Mouse (Mus musculus) small intestine, adult 2 months (tissue): ENCODE results near the gene Amot. TPM values are rescaled to one million over a fixed set of nuclear protein-coding genes. Genes with fewer than 3 reads are reported as not detected.

Experiments
- H3K27ac ChIP-seq: fragments of 200-500 bp; 2 replicates; pipeline ENCODE4 v1.5.1; 2012; ENCODE audit warnings: low read depth, low read length, control low read depth, inconsistent platforms; ENCODE audit not compliant: insufficient read depth
- H3K27me3 ChIP-seq: fragments of 200-500 bp; 2 replicates; pipeline ENCODE4 v1.6.1; 2012; ENCODE audit warnings: mild to moderate bottlenecking, moderate library complexity, low read length, inconsistent platforms; ENCODE audit not compliant: control insufficient read depth, insufficient read depth
- H3K36me3 ChIP-seq: fragments of 200-500 bp; 2 replicates; pipeline ENCODE4 v1.6.1; 2012; ENCODE audit warnings: mild to moderate bottlenecking, low read length, control low read depth, inconsistent platforms; ENCODE audit not compliant: control insufficient read depth, insufficient read depth
- H3K4me1 ChIP-seq: fragments of 200-500 bp; 2 replicates; pipeline ENCODE4 v1.6.1; 2012; ENCODE audit warnings: low read length, inconsistent platforms, mixed read lengths; ENCODE audit not compliant: control insufficient read depth, insufficient read depth, insufficient read length
- H3K4me3 ChIP-seq: fragments of 200-500 bp; 2 replicates; pipeline ENCODE4 v1.5.1; 2012; ENCODE audit warnings: low read depth, mild to moderate bottlenecking, control low read depth, inconsistent platforms, low read length, moderate library complexity
- CTCF ChIP-seq: fragments of 200-500 bp; IDR thresholded peaks from 2 replicates; pipeline ENCODE4 v1.5.1; 2012; ENCODE audit warnings: low read depth, mild to moderate bottlenecking, control low read depth, inconsistent platforms, low read length, moderate library complexity, mixed read lengths; ENCODE audit not compliant: insufficient replicate concordance, insufficient read length; ENCODE audit errors: extremely low read depth
- POLR2A ChIP-seq: fragments of 200-500 bp; IDR thresholded peaks from 2 replicates; pipeline ENCODE4 v1.6.1; 2012; ENCODE audit warnings: low read depth, mild to moderate bottlenecking, control low read depth, inconsistent platforms, low read length, moderate library complexity
- WGBS: fragments of 180-500 bp; shearing (Covaris S2); methylation state at CpG from one replicate; pipeline ENCODE4 v1.1.7; 2018; 5-methylcytosine and 5-hydroxymethylcytosine counted together
- polyA plus RNA-seq: library from polyadenylated mRNA; depleted of rRNA; stranded (reverse); fragments of >200 nt; gene quantifications from 2 replicates; pipeline ENCODE4 v1.2.3, GENCODE M21; 2012

Amot gene
- polyA plus RNA-seq, 1 experiment, result 12.1 TPM

GRCm38 (mm10) chrX:145516322-145517066, 11.5 kb upstream of the Amot start:
- Histone ChIP-seq H3K27me3 (no peaks in the 10 kb centered on the region), H3K27ac (no peak overlapping the region), H3K4me3 (no peak overlapping the region), H3K4me1 (no peaks in the 10 kb centered on the region), H3K36me3 (no peaks in the 10 kb centered on the region)
- 75% methylated on average over 10 of the region's 10 CpGs for WGBS
- TF ChIP-seq POLR2A (no peak), CTCF (no peak)

- 74% methylated on average over 9 of the region's 9 CpGs for WGBS
- Histone ChIP-seq H3K27ac (no peak overlapping the region), H3K27me3 (no peaks in the 10 kb centered on the region), H3K4me1 (no peaks in the 10 kb centered on the region), H3K36me3 (no peaks in the 10 kb centered on the region), H3K4me3 (no peak overlapping the region)
- TF ChIP-seq CTCF, result no peak
- no peak for TF ChIP-seq POLR2A
Measured at GRCm38 (mm10) chrX:145515498-145516158, 10.6 kb upstream of the Amot start.

GRCm38 (mm10) chrX:145510675-145511074, 5.7 kb upstream of the Amot start:
- whole genome bisulfite sequencing, result 31% methylated on average over 3 of the region's 3 CpGs
- Histone ChIP-seq H3K36me3 (no peaks in the 10 kb centered on the region), H3K27ac (no peak overlapping the region), H3K4me3 (no peak overlapping the region), H3K27me3 (no peaks in the 10 kb centered on the region), H3K4me1 (no peaks in the 10 kb centered on the region)
- TF ChIP-seq CTCF (no peak), POLR2A (no peak)

- H3K27ac ChIP-seq, result peak overlapping the region; percentile 42; the same call in 1 of the 2 replicates
- 14% methylated on average over 14 of the region's 14 CpGs for WGBS
- H3K27me3 ChIP-seq, result no peaks in the 10 kb centered on the region
- H3K4me1 ChIP-seq, result no peaks in the 10 kb centered on the region
- peak overlapping the region; percentile 86 for H3K4me3 ChIP-seq
- TF ChIP-seq CTCF (peak; percentile 15; the same call in 1 of the 2 replicates), POLR2A (no peak)
- no peaks in the 10 kb centered on the region for H3K36me3 ChIP-seq
Measured at GRCm38 (mm10) chrX:145505457-145506201, 648 bp upstream of the Amot start.

GRCm38 (mm10) chrX:145501666-145502355, 3.2 kb downstream of the Amot start:
- no peak for TF ChIP-seq CTCF
- no peak for TF ChIP-seq POLR2A
- Histone ChIP-seq H3K27ac (no peak overlapping the region), H3K27me3 (no peaks in the 10 kb centered on the region), H3K4me1 (0 out of 2 replicates have a peak, but pooled peaks cover 1% of the 10 kb centered on the region), H3K4me3 (no peak overlapping the region), H3K36me3 (no peaks in the 10 kb centered on the region)
- WGBS, result 40% methylated on average over 8 of the region's 8 CpGs

- no peak overlapping the region for H3K27ac ChIP-seq
- WGBS, result 65% methylated on average over 2 of the region's 2 CpGs
- H3K36me3 ChIP-seq, result no peaks in the 10 kb centered on the region
- H3K4me3 ChIP-seq, result no peak overlapping the region
- no peak for TF ChIP-seq POLR2A
- no peak for TF ChIP-seq CTCF
- no peaks in the 10 kb centered on the region for H3K27me3 ChIP-seq
- H3K4me1 ChIP-seq, result 0 out of 2 replicates have a peak, but pooled peaks cover 1% of the 10 kb centered on the region
Measured at GRCm38 (mm10) chrX:145499101-145499500, 5.9 kb downstream of the Amot start.
